Mouse (Mus musculus): ENCODE measurements around the gene Hmgb3. TPM values are rescaled to one million over a fixed set of nuclear protein-coding genes. Genes with fewer than 3 reads are reported as not detected.

The Hmgb3 gene
- polyA plus RNA-seq, 1 experiment from 2014 or later: 719 TPM

Small RNAs within 50 kb of the gene (microRNA-seq; reads per million reads assigned to microRNA genes)
- gene Gm23945: not detected

Other genes with a start within 250 kb of the Hmgb3 start
- gene Mtmr1, start 191.2 kb upstream of the Hmgb3 start, polyA plus RNA-seq (2016; fragmentation: Nextera tagmentation; extraction: Ambion mirVana): 5.9 and 7.5 TPM in 2 replicates
- gene Cd99l2, start 63.1 kb upstream of the Hmgb3 start, polyA plus RNA-seq (2016; fragmentation: Nextera tagmentation; extraction: Ambion mirVana): 22.0 and 24.8 TPM in 2 replicates
- gene Gpr50, start 107.7 kb downstream of the Hmgb3 start, polyA plus RNA-seq (2016; fragmentation: Nextera tagmentation; extraction: Ambion mirVana): 2.9 and 4.0 TPM in 2 replicates